Mouse (Mus musculus): ENCODE data around the gene Bag5. TPM values are rescaled to one million over a fixed set of nuclear protein-coding genes. Genes with fewer than 3 reads are reported as not detected.
"Not testable (repeated sequence)": the region's sequence is repeated elsewhere in the genome, so short reads cannot be mapped to it uniquely, and the experiment has no call there.

The Bag5 gene
- polyA plus RNA-seq, 1 experiment = 17.5 TPM

DNA sequence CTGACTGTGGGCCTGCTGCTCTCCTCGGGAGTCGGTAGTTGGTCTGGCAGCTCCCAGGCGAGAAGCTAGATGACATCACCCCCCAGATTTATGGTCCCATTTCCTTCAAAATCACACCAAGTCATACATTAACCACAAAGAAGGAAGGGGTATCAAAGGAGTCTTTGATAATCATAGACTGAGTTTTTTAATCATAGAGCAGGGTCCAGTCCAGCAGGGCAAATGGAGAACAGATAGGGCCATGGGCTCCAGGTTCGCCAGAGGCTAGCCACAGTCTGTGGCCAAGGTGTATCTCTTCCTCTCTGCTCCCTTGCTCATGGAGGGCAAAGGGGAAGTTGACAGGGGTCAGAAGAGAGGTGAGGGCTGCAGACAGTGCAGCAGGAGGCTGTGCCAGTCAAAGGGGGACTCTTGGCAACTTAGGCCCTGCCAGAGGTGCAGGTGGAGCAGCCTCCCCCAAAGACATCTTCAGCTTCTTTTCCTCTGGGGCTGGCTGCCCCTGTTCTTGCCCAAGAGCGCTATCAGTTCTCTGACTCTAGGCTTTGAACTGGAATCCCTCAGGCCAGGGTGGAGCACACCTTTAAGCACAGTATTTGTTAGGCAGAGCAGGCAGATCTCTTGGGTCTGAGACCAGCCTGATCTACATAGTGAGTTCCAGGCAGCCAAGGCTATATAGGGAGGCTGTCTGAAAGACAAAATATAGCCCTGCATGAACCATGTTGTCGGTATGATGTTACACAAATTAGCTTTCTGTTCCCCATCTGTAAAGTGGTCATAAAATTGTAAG lies 37.1 kb downstream of the Bag5 start:
- no peak for DNase-seq (ENCODE audit: low read depth)

DNA sequence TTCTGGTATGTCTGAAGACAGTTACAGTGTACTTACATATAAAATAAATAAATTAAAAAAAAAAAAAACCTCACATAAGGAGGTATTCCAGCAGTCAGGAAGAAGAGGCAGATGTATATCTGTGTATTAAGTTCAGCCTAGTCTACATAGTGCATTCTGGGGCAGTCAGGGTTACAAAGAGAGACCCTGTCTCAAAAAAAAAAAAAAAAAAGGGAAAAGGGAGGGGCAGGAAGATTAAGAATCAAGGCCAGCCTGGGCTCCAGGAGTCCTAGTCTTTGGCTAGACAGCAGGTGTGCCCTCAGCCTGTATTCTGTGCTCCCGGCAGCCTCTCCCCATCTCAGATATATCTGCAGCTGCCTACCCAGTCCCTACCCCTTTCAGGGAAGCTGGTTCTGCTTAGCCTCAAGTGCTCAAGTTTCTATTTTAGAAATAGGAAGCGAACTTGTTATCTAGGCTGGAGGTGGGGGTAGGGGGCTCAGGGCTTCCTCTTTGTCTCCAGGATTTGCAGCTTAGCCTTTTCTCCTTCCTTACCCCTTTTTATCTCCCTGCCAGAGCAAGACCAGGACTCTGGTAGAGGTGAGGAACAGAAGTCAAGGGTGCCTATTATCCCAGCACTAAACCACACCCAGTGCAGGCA lies 38.1 kb downstream of the Bag5 start:
- no peak for DNase-seq (ENCODE audit: low read depth)

DNA sequence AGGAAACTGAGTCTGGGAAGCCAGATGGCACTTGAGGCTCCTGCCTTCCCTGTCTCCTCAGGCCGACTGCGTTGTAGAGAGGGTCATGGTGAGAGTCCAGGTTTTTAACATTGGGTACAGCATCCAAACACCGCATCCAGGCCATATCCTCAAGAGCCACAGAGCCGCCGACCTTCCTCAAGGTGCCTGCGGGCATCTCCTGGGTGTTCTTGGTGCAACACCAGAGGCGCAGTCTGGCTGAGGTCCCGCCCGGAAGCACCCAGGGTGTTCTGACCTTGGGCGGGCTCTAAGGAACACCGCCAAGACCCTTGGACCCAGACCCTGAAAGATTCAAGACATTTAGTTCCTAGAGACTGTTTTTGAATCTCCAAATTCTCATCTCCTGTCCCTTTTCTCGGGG lies 40.5 kb downstream of the Bag5 start:
- no peak for DNase-seq (ENCODE audit: low read depth)

DNA sequence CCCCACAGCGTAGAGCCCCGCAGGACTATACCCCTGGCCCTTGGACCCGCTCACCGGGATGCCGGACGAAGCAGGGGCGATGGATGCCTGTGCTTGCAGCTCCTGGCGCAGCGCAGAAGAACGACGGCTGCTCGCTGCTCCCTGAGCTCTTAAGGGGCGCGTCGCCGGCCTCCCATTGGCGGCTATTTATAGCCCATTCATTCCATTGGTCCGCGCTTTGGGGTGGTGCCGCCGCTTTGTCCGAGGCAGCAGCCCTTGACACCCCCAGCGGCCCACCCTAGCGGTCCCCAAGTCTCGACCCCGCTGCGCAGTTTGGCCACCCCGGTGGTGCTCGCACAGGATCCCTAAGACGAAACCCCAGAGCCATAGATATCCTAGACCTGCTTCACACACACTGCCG lies 40.9 kb downstream of the Bag5 start, which contains the start of gene Ckb:
Gene Ckb (minus strand): TSS at position 163 of the 400 bp plus-strand sequence.
- DNase-seq (ENCODE audit: low read depth) = no peak

DNA sequence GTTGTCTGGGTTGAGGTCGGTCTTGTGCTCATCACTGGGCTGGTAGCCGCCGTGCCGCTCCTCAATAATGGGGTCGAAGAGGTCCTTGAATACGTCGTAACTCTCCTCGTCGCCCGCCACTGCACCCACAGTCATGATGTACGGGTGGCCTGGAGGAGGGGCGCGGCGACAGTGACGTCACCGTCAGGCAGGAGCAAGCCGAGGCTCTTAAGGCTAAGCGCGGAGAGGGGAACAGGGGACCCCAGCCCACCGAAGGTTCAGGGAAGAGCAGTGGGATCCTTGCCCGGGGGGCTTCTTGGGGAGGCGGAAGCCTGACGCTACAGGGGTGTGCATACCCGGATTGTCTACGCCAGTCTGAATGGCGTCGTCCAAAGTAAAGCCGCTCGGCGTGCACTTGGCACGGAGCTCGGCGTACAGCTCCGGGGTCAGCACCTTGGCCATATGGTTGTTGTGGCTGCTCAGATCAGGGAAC lies 41.6 kb downstream of the Bag5 start:
- DNase-seq (ENCODE audit: low read depth) = no peak

DNA sequence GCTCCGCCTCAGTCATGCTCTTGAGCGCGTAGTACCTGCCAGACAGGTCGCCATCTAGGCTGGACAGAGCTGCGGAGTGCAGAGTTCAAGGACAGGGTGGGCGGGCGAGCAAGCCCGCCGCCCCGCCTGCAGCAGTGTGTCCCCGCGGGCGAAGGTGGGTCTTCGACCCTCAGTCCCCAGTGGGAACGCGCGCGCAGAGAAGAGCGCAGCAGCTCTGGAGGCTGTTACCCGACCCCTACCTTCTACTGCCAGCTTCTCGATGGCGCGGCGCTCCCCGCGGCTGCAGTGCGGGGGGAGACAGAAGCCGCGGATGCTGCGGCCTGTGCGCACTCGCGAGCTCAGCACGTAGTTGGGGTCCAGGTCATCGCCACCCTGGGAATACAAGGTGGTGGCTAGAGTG lies 42.1 kb downstream of the Bag5 start:
- no peak for DNase-seq (ENCODE audit: low read depth)

DNA sequence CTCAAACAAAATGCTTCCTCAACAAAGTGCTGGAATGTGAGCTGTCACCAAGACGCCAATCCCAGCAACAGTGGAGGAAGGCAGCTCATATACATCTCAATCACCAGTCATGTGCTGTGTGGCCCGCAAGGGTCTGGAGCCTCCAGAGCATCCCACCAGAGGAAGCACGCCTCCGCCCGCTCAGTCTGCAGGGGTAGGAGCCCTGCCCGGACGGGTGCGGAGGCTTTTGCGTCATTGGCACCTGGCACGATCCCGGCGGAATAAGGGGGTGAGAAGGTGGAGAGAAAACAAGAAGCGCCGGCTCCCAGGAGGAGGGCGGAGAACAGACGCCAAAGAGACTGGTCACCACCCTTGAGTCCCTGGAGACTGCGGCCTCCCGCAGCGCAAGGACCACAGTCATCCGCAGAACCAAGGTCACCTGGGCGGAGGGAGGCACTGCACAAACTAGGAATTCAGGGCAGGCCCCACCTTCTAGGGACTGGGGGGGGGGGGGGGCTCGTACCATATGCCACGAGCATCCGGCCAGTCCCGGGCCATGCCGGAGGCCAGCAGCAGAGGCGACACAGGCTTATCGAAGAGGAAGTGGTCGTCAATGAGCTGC lies 42.6 kb downstream of the Bag5 start:
- no peak for DNase-seq (ENCODE audit: low read depth)

DNA sequence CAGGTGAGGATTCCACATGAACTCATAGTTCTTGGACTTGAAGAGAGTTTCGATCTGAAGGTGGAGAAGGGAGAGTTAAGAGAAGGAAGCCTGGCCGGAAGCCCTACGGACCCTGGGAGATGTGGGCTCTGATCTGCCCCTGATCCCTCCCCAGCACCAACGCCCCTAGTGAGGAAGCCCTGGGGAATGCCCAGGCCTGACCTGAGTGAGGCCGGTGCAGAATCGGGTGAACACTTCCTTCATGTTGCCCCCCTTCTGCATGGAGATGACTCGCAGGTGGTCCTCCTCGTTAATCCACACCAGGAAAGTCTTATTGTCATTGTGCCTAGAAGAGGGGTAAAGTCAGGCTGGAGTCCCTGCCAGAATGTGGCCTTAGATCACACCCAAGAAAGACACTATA lies 43.1 kb downstream of the Bag5 start:
- DNase-seq (ENCODE audit: low read depth) = no peak

DNA sequence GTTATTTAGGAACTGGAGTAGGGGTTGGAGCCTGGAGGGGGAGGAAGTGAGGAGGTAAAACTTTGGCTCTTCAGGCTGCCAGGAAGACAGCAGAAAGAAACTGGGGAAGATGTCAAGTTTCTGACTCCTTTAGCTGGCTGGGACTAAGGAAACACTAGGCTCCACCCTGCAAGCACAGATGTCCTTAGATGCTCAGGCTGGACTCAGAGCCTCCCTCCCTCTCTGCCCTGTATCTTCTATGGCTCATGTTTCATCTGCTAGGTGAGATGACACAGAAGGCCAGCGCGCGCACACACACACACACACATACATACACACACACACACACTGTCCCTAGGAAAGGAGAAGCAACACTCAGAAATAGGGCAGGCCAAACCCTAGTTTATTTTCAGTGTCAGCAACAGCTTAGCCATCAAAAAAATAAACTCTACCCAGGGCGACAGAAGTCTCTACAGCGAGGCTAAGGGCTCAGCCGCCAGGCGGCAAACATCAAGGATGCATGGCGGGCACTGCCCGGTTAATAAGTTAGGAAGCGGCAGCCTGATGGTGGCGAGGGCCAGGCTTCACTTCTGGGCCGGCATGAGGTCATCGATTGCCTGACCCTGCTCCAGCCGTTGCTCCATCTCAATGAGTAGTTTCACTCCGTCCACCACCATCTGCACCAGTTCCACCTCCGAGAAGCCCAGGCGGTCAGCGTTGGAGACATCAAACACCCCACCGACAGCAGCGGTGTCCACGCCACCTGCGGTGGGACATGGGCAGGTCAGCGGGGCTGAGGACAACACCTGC lies 43.9 kb downstream of the Bag5 start:
- DNase-seq (ENCODE audit: low read depth) = no peak

DNA sequence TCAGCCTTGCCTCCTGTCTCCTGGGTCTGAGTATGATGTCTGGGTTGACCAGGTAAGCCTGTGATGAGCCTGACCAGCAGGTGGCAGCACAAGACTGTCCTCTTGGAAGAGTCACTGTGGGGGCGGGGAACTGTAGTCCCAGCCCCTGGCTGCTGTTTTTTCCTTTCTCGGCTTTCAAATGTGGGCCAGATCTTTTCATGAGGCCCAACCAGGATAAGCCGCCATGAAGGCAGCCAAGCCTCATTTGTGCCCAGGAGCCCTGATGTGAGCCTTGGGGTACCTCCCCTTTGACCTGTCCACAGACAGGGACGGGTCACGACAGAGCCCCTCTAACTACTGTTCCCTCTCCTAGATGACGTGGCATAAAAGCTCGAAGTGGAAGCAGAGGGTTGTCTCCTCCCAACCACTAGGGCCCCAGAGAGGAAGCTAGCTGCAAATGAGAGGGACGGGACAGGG lies 44.6 kb downstream of the Bag5 start:
- DNase-seq (ENCODE audit: low read depth) = no peak

DNA sequence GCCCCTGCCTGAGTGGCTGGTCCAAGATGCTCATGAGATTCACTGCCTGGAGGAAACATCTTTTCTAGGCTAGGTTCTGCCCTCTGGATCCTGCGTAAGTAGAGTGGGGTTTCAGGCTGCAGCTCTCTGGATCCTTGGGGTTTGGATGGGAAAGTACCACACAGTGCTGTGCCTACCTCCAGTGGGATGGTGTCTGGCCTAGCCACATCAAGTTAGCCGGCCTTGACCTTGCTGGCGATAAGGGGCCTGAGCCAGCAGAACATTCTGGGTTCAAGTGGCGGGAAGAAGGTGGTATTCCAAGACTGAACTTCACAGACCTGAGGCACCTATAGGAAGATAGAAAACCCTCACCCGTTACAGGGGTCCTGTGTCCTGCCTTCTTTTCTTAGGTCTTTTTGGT lies 45.6 kb downstream of the Bag5 start:
- DNase-seq (ENCODE audit: low read depth) = no peak

DNA sequence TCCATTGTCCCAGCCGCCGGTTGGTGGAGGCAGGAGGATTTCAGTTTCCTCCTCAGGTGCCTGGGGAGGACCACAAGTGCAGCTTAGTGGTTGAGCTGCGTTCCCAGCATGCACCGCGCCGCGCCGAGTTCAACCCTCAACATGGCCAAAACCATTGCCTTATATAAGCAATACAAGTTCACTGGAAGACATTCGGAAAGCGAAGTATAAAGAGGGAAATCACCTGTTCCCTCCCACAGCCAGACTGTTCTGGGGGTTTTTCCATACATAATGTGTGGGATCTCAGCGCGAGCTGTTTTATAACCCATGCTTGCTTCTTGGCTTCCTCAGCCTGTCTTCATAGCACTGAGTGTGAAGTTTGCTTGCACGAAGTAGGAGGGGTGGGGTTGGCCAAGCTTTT lies 46.7 kb downstream of the Bag5 start:
- DNase-seq (ENCODE audit: low read depth) = no peak

DNA sequence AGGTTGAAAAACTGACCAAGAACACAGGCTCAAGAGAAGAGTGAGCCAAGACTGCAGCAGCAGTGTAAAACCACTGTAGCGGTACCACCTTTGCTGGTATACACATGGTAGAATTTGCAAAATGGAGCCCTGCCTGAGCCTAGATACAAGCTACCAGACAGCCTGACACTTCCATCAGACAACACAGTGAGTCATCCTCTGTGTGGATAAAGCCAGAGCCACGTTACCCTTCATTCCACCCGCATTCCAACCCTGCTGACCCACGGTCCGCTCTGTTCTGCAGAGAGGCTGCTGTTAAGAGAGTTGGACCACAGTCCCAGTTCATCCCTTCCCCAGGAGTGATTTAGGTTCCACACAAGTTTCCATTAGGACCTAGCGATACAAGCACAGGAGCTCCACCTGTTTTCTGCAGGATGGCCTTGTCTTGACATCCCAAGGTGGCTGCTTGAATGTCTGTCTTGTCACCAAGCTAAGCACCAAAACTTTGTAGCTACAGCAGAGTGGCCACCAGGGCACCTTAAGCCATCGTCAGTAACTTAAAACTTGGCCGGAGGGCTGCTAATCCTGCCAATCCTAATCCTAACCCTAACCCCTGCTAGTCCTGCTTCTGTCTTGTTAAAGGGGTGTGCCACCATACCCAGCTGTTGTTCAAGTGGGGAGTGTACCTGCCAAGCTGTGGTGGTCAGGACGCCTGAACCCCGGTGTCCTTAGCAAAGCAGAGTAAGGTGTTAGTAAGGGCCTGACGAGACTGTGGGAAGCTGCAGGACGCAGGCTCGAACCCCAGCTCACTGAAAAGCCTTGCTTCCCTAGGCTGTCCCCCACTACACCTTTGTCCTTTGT lies 47.8 kb downstream of the Bag5 start:
- DNase-seq (ENCODE audit: low read depth) = no peak

DNA sequence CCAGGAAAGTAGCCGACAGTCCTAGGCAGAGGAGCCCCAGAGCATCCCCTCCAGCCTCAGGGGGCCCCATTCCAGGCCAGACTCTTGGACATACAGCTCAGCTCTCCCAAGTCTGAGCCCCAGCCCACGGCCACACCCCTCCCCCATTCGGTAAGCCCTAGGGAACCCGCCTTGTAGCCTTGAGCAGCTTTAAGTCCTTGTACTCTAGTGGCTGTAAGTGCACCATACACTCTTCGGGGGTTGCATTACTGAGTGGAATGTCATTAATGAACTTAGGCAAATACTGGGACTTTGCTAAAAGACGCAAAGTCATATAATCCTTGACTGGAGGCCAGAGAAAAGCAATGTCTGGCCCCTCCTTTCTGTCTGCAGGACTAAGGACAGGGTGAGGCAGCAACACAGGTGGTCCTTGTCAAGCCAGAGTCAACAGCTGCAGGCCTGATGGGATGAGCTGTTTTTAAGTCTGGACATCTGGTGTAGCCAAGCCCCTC lies 48.9 kb downstream of the Bag5 start:
- no peak for DNase-seq (ENCODE audit: low read depth)

DNA sequence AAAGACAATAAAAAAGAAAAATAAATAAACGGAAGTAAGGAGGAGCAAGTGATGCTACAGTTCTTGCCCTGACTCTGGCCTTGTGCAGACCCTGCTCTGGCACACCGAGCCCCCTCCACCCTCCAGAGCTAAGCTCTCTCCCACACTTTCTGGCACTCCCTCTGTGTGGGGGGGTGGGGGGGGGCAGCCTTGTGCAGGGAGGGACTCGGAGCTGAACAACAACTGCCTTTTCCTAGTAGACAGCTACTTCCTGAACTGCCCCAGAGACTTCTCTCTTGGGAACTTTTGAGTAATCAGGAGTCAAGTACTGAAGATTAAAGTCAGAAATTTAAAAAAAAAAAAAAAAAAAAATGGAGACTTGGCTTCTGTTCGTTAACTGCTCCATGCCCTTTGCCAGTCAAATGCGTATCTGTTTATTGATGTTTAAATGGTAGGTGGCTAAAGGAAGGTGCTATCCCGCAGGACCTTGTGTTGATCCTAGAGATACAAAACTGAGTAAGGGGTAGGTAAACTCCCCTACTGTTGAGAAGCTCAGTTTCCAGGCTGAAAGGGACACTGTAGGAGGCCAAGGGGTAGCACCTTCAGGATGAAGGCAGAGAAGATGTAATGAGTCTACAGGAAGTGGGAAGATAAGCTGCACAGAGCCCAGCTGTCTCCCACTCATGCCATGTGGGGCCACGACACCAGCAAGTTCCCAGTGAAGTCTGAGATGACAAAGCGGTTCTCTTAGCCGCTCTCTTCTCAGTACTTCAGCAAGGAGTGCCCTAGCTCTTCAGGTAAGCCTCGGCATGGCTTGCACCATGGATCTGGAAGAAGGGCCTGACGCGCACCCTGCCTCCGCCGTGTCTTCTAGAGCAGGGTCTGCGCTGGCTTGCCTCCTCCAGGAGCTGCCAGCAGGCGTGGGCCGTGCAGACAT lies 49.6 kb downstream of the Bag5 start:
- DNase-seq (ENCODE audit: low read depth) = no peak

DNA sequence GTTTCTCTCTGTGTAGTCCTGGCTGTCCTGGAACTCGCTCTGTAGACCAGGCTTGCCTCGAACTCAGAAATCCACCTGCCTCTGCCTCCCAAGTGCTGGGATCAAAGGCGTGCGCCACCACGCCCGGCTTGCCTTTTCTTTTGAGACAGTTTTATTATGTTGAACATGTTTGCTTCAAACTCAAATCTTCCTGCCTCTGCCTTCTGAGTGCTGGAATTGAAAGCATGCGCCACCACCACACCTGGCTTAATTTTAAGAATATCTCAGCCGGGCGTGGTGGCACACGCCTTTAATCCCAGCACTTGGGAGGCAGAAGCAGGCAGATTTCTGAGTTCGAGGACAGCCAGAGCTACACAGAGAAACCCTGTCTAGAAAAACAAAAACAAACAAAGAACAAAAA lies 51.5 kb downstream of the Bag5 start:
- DNase-seq (ENCODE audit: low read depth) = not testable (repeated sequence)

DNA sequence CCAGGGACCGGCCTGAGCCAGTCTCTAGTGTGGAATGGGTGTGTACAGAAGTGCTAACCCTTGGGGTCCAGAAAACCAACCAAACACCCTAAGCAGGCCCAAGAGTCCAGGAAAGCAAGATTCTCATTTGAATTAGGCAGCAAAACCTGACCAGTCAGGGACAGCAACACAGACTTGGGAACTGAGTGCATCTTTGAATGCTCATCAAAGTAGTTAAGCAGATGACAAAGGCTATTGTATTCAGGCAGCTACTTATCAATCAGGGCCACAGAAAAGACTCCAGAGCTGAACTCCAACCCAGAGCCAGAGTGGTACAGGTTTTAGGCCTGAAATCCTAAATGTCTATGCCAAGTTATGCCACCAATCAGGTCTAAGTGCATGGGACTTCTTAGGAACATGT lies 52.4 kb downstream of the Bag5 start:
- no peak for DNase-seq (ENCODE audit: low read depth)
